Mouse (Mus musculus) layer of hippocampus, postnatal 25 days (tissue): ENCODE measurements around the gene Gse1. TPM values are rescaled to one million over a fixed set of nuclear protein-coding genes. Genes with fewer than 3 reads are reported as not detected.

ENCODE experiments used
- DNase-seq, 2 experiments: peaks; one replicate each; pipeline ENCODE4 v3.0.0; 2022; ENCODE audit warnings: mixed read lengths in 2 of 2, low spot score in 1 of 2; ENCODE audit errors: extremely low spot score in 1 of 2
- total RNA-seq, 2 experiments: library from RNA; stranded (reverse); gene quantifications; 2 replicates each; pipeline ENCODE4 v1.2.3; 2021

Gene Gse1
- total RNA-seq, 2 experiments from 2014 or later = 121 to 145 TPM

DNA sequence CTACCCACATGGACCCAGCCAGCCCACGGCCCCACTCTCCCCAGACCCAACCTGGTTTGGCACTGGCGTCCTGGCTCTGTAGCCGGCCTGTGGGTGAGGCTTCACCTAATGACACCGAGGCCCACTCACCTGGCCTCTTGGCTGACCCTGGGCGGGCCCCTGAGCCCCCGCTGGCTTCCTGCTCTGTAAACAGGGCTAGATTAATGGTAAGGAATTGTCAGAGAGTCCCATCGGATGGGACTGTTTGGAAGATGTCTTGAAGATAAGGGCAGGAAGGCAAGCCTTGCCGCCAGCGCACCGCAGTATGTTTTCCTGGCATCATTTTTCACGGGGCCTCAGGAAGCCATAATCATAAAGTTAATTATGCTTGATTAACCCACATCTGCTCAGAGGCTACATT is 20.1 kb upstream of the Gse1 start:
- no peak for DNase-seq

DNA sequence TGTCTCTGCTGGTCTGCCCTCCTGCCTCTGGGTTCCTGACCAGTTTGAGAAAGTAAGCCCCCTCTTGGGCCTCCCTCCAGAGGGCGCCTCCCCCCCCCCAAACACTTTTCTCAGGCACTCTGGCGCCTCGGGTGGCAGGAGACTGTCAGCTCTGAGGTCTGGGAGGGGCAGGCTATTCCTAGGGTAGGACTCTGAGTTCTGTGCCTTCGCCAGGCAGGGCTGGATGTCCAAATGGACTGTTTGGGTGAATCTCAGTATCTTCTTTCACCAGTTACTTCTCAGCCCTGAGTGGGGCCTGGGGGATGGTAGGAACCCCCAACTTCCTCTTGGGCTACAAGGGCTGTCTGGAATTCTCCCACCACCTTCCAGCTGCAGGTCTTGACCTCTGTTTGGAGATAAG is 16.9 kb upstream of the Gse1 start:
- DNase-seq = no peak

DNA sequence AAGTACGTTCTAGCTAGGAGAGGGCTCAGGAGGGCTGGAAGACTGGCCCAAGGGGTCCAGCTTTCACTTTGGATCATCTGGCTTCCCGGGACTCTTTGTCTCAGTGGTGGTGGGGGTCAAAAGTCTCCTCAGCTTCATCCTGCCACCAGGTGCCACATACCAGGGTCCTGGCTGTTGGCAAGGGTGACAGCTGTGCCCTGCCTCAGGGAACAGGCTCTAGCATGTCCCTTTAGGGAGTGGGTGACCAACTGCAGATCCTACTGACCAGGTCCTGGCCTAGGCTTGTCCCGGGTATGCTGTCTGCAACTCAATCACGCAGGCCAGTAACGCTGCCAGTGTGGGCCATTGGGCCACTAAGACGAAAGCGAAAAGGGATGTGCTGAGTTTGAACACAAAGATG is 15.7 kb upstream of the Gse1 start:
- no peak for DNase-seq

DNA sequence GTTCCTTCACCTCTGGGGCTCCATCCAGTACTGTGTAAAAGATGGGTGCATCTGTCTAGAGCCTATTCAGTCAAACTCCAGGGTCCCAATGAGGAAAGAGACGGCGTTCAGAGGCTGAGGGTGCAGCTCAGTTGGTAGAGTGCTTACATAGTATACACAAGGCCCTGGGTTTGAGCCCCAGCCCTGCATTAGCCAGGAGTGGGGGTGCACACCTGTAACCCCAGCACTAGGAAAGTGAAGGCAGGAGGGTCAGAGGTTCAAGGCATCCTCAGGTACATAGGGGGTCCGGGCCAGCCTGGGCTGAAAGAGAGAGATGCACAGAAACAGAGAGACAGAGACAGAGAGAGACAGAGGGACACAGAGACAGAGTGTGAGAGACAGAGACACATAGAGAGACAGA is 15.0 kb upstream of the Gse1 start:
- no peak for DNase-seq

DNA sequence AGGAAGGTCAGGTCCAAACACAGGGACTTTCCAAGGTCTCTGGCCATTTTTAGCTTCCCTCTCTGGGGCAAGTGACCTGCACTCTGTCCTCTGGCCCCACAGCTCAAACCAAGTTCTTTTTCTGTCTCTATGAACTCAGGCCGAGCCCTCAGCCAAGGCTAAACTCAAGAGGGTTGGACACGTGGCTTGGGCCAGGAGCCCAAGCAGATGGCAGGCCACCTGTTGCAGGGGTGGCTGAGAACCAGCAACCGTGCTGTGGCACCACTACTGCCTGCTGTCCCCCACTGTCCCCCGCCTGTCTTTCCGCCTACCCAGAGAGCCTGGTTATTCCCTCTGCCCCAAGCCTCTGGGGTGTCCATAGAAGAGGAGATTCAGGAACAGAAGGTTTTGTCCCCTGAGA is 14.3 kb upstream of the Gse1 start:
- DNase-seq = no peak

DNA sequence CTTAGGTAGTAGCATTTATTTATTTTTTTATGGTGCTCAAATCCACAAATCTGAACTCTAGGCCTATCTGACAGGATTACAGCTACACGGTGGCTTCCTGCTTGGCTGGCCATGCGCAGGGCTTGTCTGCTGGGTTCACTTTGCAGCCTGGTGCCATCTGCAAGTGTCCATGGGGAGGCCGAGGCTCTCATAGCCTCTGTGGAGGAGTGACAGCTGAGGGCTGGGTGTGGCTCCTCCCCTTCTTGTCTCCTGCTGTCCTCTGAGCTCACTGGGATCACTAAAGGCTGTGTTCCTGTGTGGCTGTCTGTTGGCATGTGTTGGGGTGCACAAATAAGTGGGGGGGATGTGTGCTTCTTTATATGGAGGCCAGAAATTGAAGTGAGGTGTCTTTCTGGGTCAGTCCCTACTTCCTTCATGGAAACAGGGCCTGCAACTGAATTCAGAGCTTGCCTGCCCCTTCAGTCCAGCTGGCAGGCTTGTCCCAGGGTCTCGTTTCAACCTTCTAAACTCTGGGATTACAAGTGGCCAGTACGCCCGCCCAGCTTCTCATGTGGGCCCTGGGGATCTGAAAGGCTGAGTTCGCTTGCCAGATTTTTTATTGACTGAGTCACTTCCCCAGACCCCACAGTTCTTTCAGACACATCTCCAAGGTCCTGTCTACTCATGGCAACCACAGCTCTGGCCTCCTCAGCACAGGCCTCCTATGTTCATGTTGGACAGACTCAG is 12.7 kb upstream of the Gse1 start:
- DNase-seq = no peak

DNA sequence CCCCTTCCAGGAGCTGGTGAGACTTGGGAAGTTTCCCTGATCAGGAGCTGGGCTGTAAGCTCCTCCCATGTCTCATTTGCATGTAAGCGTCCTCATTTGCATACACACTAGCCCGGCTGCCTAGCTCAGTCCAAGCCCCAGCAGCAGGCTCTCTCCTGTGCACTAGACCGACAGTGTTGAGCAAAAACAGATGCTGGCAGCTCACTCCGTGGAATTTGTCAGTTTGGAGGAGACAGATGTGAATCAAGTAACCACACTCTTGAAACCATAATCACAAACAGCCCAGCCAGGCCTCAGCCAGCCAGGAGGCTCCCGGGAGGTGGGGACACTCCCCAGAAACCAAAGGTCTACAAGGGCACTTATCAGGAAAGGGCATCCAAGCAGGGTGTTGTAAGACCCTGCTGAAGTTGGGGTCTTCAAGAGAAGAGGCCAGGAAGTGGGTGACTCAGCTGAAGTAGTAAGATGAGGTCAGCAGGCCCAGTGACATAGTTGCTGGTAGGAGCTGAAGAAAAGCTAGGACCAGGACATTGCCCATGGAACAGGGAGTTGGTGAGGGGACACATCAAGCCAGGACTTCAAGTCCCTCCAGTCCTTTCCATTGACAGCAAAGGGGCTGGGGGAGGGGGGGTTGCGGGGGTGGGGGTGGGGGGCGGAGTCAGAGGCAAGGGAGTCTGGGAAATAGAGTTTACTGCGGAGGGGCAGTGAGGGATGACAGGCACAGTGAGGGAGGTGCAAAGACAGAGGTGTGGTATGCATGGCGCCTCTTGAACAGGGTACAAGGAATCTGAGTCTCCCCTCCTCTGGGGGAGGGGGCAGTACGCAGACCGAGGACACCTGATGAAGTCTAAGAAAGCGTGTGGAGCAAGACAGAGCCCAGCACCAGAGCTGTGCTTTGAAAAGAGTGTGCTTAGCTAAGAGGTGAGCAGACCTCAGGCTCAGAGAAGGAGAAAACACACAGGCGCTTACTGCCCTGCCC is 11.1 kb upstream of the Gse1 start:
- DNase-seq = no peak

DNA sequence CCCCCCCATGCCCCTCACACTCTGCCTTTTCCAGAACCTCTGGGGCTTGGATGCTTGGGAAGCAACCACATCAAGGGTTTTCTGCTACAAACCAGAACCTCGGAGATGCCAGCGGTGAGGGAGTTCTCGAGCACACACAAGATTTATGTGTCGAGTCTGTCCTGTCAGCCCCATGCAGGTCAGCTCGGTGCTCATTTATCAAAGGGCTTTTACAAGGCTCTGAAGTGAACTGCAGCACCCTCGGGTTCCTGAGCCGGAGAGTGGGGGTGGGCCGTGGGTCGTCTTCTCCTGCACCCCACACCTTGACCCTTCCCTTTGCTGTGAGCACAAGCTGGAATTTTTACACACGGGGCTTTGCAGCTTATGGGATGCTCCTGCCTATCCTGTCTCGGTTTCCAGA is 5.7 kb upstream of the Gse1 start:
- no peak for DNase-seq

DNA sequence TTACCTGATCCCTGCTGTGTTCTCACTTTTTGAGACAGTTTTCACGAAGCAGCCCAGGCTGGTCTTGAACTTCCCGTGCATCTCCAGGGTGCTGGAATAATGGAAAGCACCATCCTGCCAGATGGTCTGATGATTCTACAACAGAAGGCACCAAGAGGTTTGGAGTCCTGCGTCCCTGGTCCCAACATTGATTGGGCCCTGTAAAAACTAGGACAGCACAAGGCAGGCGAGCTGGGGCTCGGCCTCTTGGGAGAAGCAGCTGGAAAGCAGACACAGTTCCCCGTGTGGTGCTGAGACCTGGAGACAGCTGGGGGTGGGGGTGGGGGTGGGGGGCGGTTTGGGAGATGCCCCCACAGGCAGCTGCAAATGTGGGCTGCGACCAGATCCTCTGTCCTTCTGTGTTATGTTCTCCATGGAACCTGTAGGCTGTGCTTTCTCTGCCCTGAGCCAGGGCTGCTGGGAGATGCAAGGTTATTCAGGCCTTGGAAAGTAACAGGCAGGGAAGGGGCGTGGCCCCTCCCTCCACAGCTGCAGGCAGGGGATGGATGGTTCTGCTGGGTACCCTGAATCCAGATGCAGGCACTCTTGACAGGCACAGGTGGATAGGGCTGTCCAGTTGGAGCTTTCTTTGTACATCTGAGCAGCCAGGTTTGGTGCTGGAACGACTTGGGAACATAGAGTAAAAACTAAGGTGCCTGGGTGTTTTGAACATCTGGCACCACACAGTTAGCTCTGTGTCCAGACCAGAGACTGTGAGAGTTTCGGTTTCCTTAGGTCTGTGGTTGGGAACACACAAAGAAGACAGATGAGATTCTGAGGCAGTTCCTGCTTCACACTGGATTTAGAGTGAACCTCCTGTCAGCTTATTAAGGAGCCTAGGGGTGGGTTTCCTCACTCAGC is 3.5 kb upstream of the Gse1 start:
- DNase-seq = no peak

DNA sequence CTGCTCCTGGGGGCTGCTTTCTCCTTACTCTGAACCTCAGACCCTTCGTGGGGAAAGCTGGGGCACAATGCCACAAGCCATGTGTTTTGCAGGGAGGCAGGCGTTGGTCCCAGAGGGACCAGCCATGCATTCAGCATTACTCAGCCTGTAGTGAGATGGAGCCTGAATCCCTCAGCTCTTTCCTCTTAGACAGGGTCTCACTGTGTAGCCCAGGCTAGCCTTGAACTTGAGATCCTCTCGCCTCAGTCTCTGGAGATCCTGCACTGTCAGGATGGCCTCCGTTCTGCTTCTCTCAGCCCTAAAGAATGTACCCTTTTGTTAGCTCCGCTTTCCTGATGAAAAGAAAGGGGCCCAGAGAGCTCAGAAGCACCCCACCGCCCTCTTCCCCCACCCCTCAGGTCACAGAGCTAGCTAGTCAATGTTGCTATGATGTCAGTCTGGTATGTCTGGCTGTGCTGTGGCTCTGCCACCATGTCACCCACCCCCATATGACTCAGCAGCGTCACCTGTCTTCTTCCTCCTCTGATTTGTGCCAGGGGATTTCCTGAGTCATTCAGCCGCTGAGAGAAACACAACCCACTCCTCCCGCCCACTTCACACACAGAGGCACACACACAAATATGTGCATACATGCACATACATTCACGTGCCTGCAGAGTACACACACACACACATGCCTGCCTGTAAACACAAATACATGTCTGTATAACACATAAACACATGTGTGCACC is 2.7 kb upstream of the Gse1 start:
- no peak for DNase-seq

DNA sequence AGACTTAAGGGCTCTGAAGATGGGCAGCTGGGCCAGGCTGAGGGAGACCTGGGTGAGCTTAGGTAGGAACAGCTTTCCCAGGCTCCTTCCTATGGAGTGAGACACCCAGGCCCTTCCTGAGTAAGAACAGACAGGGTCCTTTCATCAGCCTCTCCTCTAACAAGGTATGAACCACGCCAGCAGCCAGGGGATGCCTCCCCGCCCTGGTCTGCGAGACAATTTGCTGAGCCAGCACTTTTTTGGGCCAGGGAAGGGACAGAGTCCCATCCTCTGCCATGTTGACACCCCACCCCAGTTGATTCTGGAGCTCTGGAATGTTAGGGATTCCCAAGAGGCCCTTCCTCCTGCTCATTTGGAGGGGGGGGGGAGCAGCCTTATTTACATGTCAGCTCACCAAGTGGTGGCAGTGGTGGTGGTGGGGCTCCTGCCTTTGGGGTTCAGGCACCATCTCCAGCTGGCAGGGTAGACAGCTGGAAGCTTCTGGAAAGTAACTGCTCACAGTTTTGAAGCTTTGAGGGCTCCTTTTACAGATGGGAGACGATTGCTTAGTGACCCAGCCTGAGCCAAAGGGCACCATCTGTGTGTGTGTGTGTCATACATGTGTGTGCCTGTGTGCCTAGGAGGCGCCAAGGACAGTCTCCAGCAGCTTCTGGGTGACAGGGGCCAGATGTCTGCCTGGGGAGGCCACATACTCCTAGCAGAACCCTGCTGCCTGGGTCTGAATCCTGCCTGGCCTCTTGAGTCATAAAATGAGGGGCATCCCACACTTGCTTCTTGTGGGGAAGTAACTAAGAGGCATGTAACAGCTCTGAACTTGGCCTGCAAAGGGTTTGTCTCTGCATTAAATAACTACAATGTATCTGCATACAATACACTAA is 1.3 kb upstream of the Gse1 start:
- no peak for DNase-seq

DNA sequence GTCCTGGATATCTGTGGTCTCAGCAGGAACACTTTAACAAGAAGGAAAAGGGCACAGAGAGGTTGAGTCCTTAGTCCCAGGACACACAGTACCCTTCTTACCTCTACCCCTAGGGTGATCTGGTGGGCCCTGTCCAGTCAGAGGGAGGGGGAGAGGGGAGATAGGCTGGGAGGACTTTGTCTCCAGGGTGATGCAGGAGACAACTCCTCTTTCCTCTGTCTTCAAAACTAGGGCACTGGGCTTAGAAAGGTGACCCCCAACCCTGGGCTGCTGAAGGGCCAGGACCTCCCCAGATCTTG is 729 bp upstream of the Gse1 start:
- DNase-seq = no peak

DNA sequence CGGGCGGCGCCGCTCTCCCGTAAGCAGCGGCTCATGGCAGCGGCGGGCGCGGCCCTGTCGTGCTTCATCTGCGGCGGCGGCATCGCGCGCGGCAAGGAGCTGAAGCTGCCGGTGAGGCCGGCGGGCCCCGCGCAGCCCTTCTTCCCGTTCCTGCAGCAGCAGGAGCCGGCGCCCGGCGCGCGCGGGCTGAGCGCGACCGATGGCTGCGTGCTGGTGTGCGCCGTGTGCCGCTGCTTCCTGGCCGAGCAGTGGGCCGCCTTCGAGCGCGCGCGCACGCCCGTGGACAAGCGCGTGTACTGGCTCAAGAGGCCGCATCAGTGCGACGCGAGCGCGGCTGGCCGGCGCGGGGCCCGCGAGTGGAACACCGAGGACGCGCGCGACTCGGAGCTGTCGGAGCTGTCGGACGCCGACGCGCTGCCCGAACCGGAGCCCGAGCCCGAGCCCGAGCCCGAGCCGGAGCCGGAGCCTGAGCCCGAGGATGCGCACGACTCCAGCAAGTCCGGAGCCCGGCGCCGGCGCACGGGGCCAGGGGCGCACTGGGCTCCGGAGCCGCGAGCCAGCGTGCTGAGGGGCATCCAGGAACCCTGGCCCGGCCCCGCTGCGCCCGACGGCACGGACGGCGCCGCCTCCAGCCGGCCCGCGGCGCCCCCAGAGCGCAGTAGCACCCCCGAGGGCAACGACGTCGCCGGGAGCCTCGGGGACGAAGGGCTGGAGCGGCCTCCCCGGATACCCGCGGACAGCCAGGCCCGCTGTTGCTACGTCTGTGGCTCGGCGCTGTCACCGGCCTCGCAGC is 721 bp downstream of the Gse1 start:
- DNase-seq = no peak

DNA sequence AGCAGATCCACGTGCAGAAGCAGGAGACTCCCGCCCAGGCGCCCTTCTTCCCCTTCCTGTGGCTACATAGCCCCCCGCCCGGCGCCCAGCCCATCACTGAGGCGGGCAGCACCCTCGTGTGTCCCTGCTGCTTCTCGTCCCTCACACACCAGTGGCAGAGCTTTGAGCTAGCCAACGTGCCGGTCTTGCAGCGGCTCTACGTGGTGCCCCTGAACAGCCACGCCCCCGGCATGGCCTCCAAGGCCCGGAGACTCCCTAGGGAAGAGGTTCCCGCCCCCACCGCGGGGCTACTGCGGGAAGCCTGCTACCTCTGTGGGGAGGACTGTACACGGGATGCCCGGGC is 1.3 kb downstream of the Gse1 start:
- no peak for DNase-seq

DNA sequence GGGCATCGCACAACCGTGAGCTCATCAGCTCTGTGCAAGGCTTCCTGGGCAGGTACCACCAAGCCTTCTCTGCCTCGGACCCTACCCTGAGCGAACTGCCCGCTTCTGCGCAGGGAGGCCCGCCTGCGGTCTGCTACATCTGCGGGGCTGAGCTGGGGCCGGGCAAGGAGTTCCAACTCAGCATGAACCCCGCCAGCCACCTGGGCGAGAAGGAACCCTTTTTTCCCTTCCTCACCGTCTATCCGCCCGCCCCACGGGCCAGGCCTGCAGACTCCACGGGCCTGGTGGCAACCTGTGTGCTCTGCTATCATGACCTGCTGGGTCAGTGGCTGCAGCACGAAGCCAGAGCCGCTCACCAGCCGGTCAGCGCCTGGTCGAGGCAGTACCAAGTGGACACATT is 1.8 kb downstream of the Gse1 start:
- DNase-seq = no peak

DNA sequence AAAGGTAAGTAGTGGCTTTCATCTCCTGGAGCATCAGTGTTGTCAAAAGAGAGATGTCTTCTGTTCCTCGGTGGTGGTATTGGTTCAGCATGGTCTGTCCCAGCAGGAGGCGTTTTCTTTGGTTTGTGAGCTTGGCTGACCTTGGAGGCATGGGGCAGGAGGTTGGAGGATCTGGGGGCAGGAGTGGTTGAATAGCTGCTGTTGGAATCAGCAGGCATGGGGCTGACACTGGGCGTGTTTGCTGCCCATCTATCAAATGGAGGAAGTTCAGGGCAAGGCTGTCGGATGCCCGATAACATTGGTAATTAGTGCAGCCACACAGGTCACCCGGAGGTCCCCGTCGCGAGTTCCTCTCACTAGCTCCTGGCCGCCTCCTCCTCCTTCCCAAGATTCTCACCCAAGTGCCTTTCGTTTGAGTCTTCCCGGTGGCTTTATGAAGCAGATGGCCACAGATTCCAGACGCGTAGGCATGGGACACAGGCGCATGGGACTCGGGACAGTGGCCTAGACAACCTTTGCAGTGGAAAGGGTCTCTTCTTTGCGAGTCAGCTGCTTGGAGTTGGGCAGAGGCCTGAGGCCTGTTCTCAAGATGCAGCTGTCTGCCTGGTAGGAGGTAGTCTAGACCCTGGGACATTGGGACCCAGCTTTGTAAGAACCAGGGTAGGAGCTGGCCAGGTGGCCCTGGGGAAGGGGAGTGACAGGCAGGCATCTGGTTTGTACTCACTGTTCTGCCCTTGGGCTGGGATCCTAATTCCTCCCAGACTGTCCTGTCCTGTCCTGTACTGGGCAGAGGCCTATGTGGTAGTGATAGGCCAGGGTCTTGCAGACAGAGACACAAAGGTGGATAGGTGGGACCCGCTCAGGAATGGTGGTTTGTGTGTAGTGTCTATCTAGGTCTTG is 2.7 kb downstream of the Gse1 start:
- DNase-seq = no peak

DNA sequence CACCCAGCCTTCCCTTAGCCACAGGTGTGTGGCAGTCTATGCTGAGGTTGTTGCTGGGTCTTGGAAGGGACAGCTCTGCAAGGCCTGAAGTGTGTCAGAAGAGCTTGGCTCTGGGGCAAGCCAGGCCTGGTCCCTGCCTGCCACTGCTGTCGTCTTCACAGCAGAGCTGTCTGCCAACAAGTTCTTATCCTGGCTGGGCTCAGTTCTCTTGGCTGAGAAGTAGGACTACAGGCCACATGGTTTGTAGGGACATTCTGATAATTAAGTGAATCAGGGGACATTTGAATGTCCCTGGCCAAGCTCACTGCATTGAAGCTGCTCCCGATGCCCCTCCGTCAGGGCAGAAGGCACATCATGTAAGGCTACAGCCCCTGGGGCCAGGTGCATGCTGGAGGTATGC is 3.6 kb downstream of the Gse1 start:
- DNase-seq = no peak

DNA sequence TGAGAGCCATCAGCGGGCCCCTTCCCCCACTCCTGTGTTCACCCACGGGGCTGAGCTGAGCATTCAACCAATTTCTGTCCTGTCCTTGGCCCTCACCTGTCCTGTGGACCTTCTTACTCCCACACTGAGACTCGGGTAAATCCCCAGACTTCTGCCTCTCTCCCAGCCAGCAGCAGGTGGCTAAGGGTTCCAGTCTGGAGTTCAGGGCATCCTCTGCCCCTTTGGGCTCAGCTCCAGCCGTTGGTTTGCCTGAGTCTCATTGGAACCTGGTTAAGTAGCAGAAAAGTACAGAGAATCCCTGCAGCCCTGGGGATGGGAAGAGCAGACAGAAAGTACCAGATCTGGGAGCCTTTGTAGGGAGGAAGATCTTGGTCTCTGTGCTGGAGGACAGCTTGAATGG is 4.1 kb downstream of the Gse1 start:
- no peak for DNase-seq
